In genomic region chr17:64897473-64897872, GRCm38 (mm10) we compare ENCODE assay signal across 17 mouse cellular contexts.
"Had no signal": no experiment of that assay in that cellular context is flagged by ENCODE, and none has a peak within 500 bp of the region (broad histone marks: within the 10 kb centered on the region; RNA-seq: fewer than 3 reads in every experiment).

No protein-coding gene starts in this region.

- H3K9ac ChIP-seq: limb, embryonic 13.5 days; liver, embryonic 12.5 days; liver, embryonic 15.5 days; lung, embryonic 15.5 days had no signal

- H3K27ac ChIP-seq: layer of hippocampus, adult 2 months; limb, embryonic 10.5 days; limb, embryonic 13.5 days; liver, embryonic 12.5 days; liver, embryonic 15.5 days; lung, embryonic 15.5 days had no signal

- H3K27me3 ChIP-seq: limb, embryonic 13.5 days; liver, embryonic 12.5 days; liver, embryonic 15.5 days; lung, embryonic 15.5 days had no signal

- H3K36me3 ChIP-seq: limb, embryonic 10.5 days; limb, embryonic 13.5 days; liver, embryonic 12.5 days; liver, embryonic 15.5 days; lung, embryonic 15.5 days had no signal

- H3K4me2 ChIP-seq: limb, embryonic 13.5 days; liver, embryonic 12.5 days; liver, embryonic 15.5 days; lung, embryonic 15.5 days had no signal

- H3K4me1 ChIP-seq: limb, embryonic 10.5 days; liver, embryonic 12.5 days; liver, embryonic 15.5 days; lung, embryonic 15.5 days had no signal

- ATAC-seq: liver, embryonic 12.5 days had no signal

- DNase-seq: kidney, adult 11 months; kidney, adult 9 months; kidney, postnatal 14 days; layer of hippocampus, adult 9-11 months; liver; lung, adult 18-20 months; lung, postnatal 10 days; lung, postnatal 36 days; thymus, adult 18-20 months; thymus, postnatal 36 days had no signal

- H3K9me3 ChIP-seq: limb, embryonic 10.5 days; limb, embryonic 13.5 days; liver, embryonic 12.5 days; liver, embryonic 15.5 days; lung, embryonic 15.5 days had no signal

- H3K4me3 ChIP-seq: layer of hippocampus, adult 2 months; limb, embryonic 10.5 days; limb, embryonic 13.5 days; liver, embryonic 12.5 days; liver, embryonic 15.5 days; lung, embryonic 15.5 days; myocyte had no signal
